Mouse (Mus musculus) brown adipose tissue, adult 24 weeks (tissue): ENCODE data around the gene Usp17le. TPM values are rescaled to one million over a fixed set of nuclear protein-coding genes. Genes with fewer than 3 reads are reported as not detected.
"Not testable (repeated sequence)": the region's sequence is repeated elsewhere in the genome, so short reads cannot be mapped to it uniquely, and the experiment has no call there.

Source experiments
- H3K27ac ChIP-seq: fragments of 200-500 bp; replicated peaks from 2 replicates; pipeline ENCODE4 v1.5.1; 2012; ENCODE audit warnings: low read depth, mild to moderate bottlenecking, low read length
- H3K4me1 ChIP-seq: fragments of 200-500 bp; 2 replicates; pipeline ENCODE4 v1.6.1; 2012; ENCODE audit warnings: low read length, mixed read lengths; ENCODE audit not compliant: control insufficient read depth, insufficient read depth, insufficient read length
- H3K4me3 ChIP-seq: fragments of 200-500 bp; 2 replicates; pipeline ENCODE4 v1.5.1; 2012; ENCODE audit warnings: low read depth, mild to moderate bottlenecking, low read length, moderate library complexity; ENCODE audit not compliant: insufficient read depth
- polyA plus RNA-seq: library from polyadenylated mRNA; stranded (reverse); fragments of >200 nt; gene quantifications from 2 replicates; pipeline ENCODE4 v1.2.4, GENCODE M21; 2012; ENCODE audit not compliant: missing spikeins, insufficient read depth, insufficient read length

Gene Usp17le
- not detected in 2 replicates for polyA plus RNA-seq

DNA sequence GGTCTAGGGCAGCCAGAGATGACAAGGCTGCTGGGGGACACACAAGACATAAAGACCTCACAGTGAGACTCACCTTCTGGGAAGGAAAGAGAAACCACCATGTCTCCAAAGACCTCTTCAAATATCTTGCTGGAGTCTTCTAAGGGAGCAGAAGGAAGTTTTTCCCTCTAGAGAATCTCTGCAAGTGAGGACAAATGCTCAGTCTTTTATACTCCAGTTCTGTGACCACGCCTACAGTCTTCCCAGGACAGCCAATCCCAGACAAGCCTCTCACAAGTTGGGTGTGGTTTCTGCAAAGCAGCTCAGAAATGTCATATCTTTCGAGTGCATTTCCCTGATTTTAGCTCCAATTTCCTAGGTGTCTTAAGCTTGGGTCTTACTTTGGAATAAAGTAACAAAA is at the start of gene Usp17le:
Usp17le (minus strand) TSS at position 101 of the 400 bp plus-strand sequence.
- H3K4me3 ChIP-seq, H3K27ac ChIP-seq, H3K4me1 ChIP-seq: not testable (repeated sequence)

GRCm38 (mm10) chr7:104810335-104810734 is 33.1 kb upstream of the Usp17le start:
- H3K4me3 ChIP-seq, H3K27ac ChIP-seq, H3K4me1 ChIP-seq: not testable (repeated sequence)

GRCm38 (mm10) chr7:104790796-104791195 is 13.5 kb upstream of the Usp17le start:
- Histone ChIP-seq H3K4me1 (no peaks in the 10 kb centered on the region), H3K27ac (no peak overlapping the region), H3K4me3 (no peak overlapping the region)

Other genes with a start within 250 kb of the Usp17le start
- not detected in 2 replicates for gene Olfr651, start 227.3 kb downstream of the Usp17le start, polyA plus RNA-seq
- gene Olfr652, start 216.6 kb downstream of the Usp17le start, polyA plus RNA-seq: not detected in 2 replicates
- gene Olfr653, start 200.2 kb downstream of the Usp17le start, polyA plus RNA-seq: not detected in 2 replicates
- gene Olfr654, start 190.4 kb downstream of the Usp17le start, polyA plus RNA-seq: not detected in 2 replicates
- gene Olfr655, start 175.7 kb downstream of the Usp17le start, polyA plus RNA-seq: not detected in 2 replicates
- gene Olfr656, start 163.5 kb downstream of the Usp17le start, polyA plus RNA-seq: not detected in 2 replicates
- gene Olfr657, start 152.7 kb downstream of the Usp17le start, polyA plus RNA-seq: not detected in 2 replicates
- gene Olfr658, start 130.2 kb downstream of the Usp17le start, polyA plus RNA-seq: not detected in 2 replicates
- not detected in 2 replicates for gene Olfr659, start 110.7 kb downstream of the Usp17le start, polyA plus RNA-seq
- gene Olfr661, start 91.0 kb downstream of the Usp17le start, polyA plus RNA-seq: not detected in 2 replicates
- gene Usp17lb, start 65.1 kb upstream of the Usp17le start, polyA plus RNA-seq: not detected in 2 replicates
- not detected in 2 replicates for gene Usp17la, start 79.5 kb upstream of the Usp17le start, polyA plus RNA-seq
- not detected in 2 replicates for gene Olfr665, start 100.6 kb upstream of the Usp17le start, polyA plus RNA-seq
- gene Olfr666, start 118.5 kb upstream of the Usp17le start, polyA plus RNA-seq: not detected in 2 replicates
- not detected in 2 replicates for gene Olfr667, start 144.0 kb upstream of the Usp17le start, polyA plus RNA-seq
- not detected in 2 replicates for gene Olfr668, start 150.6 kb upstream of the Usp17le start, polyA plus RNA-seq
- not detected in 2 replicates for gene Olfr669, start 156.8 kb upstream of the Usp17le start, polyA plus RNA-seq
- not detected in 2 replicates for gene Olfr670, start 185.2 kb upstream of the Usp17le start, polyA plus RNA-seq
- gene Olfr671, start 201.7 kb upstream of the Usp17le start, polyA plus RNA-seq: not detected in 2 replicates
- not detected in 2 replicates for gene Olfr672, start 224.6 kb upstream of the Usp17le start, polyA plus RNA-seq